ENCODE assay signal across 25 mouse cellular contexts in the genomic region with DNA sequence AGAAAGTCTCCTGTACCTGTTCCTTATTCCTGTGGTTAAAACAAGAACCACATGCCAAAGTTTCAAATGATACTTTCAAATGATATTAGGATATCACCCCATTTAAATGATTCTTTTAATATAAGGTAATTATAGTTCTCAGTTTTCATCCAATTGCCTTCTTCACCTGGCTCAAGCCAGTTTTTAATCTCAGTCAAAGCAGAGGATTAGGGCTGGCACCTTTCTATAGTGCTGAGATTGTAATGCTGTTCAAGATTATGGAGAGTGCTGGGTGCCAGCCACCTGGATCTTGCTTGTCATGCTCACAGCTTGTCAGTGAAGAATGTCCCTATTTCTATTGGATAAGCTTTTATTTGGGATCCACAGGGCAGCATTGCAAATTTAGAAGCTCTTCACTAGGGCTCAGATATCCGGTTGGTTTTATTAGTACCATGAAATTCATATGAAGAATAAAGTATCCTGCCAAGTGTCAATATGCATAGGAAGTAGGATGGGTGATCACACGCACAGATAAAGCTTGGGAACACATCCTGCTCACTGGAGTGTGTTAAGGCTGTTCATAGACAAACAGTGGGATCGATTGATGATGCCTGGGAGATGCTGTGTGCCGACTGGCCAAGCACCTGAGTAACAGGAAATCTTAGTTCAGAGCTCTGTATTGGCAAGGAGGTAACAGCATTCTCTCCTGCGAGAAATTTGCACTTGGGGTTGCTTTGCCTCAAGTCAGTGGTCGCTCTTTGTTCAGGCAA. TPM values are rescaled to one million over a fixed set of nuclear protein-coding genes. Genes with fewer than 3 reads are reported as not detected.
"Had no signal": no experiment of that assay in that cellular context is flagged by ENCODE, and none has a peak within 500 bp of the region (broad histone marks: within the 10 kb centered on the region; RNA-seq: fewer than 3 reads in every experiment).

No protein-coding gene starts in this region.

- H3K4me3 ChIP-seq: heart, adult 2 months; heart, embryonic 13.5 days; heart, embryonic 15.5 days; hindbrain, embryonic 13.5 days; hindbrain, embryonic 15.5 days; layer of hippocampus, adult 2 months; left cerebral cortex, adult 2 months; limb, embryonic 10.5 days; limb, embryonic 12.5 days; liver, embryonic 12.5 days had no signal

- H3K9ac ChIP-seq: heart, embryonic 13.5 days; heart, embryonic 15.5 days; hindbrain, embryonic 13.5 days; hindbrain, embryonic 15.5 days; limb, embryonic 12.5 days; liver, embryonic 12.5 days had no signal

- ATAC-seq: hindbrain, postnatal 0 days; intestine, embryonic 16.5 days; liver, embryonic 12.5 days had no signal

- H3K9me3 ChIP-seq: heart, embryonic 13.5 days; heart, embryonic 15.5 days; hindbrain, embryonic 13.5 days; hindbrain, embryonic 15.5 days; limb, embryonic 10.5 days; limb, embryonic 12.5 days; liver, embryonic 12.5 days had no signal

- DNase-seq: gastrocnemius, postnatal 14 days; gastrocnemius, postnatal 36 days; heart, adult 11 months; heart, adult 2 months; heart, postnatal 14 days; heart, postnatal 36 days; kidney, adult 11 months; kidney, adult 2 months; kidney, postnatal 10 days; kidney, postnatal 25 days; kidney, postnatal 4 days; liver had no signal

- H3K4me1 ChIP-seq: limb, embryonic 12.5 days had no signal

- H3K4me2 ChIP-seq: heart, embryonic 11.5 days; heart, embryonic 13.5 days; heart, embryonic 15.5 days; hindbrain, embryonic 13.5 days; hindbrain, embryonic 15.5 days; limb, embryonic 12.5 days; liver, embryonic 12.5 days had no signal

- H3K27ac ChIP-seq: heart, adult 2 months; heart, embryonic 13.5 days; heart, embryonic 15.5 days; hindbrain, embryonic 13.5 days; hindbrain, embryonic 15.5 days; hindbrain, postnatal 0 days; layer of hippocampus, adult 2 months; left cerebral cortex, adult 2 months; limb, embryonic 10.5 days; limb, embryonic 12.5 days; liver, embryonic 12.5 days had no signal

- H3K27me3 ChIP-seq: heart, embryonic 13.5 days; heart, embryonic 15.5 days; hindbrain, embryonic 13.5 days; hindbrain, embryonic 15.5 days; limb, embryonic 12.5 days; liver, embryonic 12.5 days had no signal

- H3K36me3 ChIP-seq: hindbrain, embryonic 15.5 days had no signal

RNA-seq across cellular contexts. Expression of gene Slc25a43, which starts 55.8 kb away (rescaled TPM):
- total RNA-seq: gastrocnemius, adult 18-20 months; heart, adult 2 months had no signal
